Mouse (Mus musculus) limb, embryonic 11.5 days (tissue): ENCODE results near the gene Mpped2. TPM values are rescaled to one million over a fixed set of nuclear protein-coding genes. Genes with fewer than 3 reads are reported as not detected.

ENCODE experiments used
- ATAC-seq: fragments of 200-750 bp; cut with Nextera tagmentation; 2 replicates; pipeline ENCODE4 v1.8.0; 2017; ENCODE audit warnings: low read depth; ENCODE audit not compliant: insufficient number of reproducible peaks, low FRiP score, low TSS enrichment
- DNase-seq: peaks from one replicate; pipeline ENCODE4 v3.0.0-alpha.2; 2015; ENCODE audit warnings: low spot score
- H3K27ac ChIP-seq: fragments of 300-500 bp; sonication (generic); replicated peaks from 2 replicates; pipeline ENCODE4 v1.5.1; 2014; ENCODE audit warnings: low read depth, mild to moderate bottlenecking, low read length
- H3K27me3 ChIP-seq: fragments of 300-500 bp; sonication (generic); 2 replicates; pipeline ENCODE4 v1.6.1; 2014; ENCODE audit warnings: mild to moderate bottlenecking, low read length, mixed read lengths; ENCODE audit not compliant: control insufficient read depth, insufficient read depth
- H3K36me3 ChIP-seq: fragments of 300-500 bp; sonication (generic); 2 replicates; pipeline ENCODE4 v1.6.1; 2014; ENCODE audit warnings: mild to moderate bottlenecking, low read length, moderate library complexity, mixed read lengths; ENCODE audit not compliant: control insufficient read depth, insufficient read depth
- H3K4me1 ChIP-seq: fragments of 300-500 bp; sonication (generic); 2 replicates; pipeline ENCODE4 v1.6.1; 2014; ENCODE audit warnings: low read length, mixed read lengths; ENCODE audit not compliant: control insufficient read depth, insufficient read depth
- H3K4me2 ChIP-seq: fragments of 300-500 bp; sonication (generic); 2 replicates; pipeline ENCODE4 v1.6.1; 2014; ENCODE audit warnings: low read depth, mild to moderate bottlenecking, moderate library complexity; ENCODE audit not compliant: severe bottlenecking
- H3K4me3 ChIP-seq: fragments of 300-500 bp; sonication (generic); 2 replicates; pipeline ENCODE4 v1.5.1; 2014; ENCODE audit warnings: low read depth, low read length
- H3K9ac ChIP-seq: fragments of 300-500 bp; sonication (generic); 2 replicates; pipeline ENCODE4 v1.6.1; 2014; ENCODE audit warnings: mild to moderate bottlenecking, low read length
- H3K9me3 ChIP-seq: fragments of 300-500 bp; sonication (generic); 2 replicates; pipeline ENCODE4 v1.6.1; 2016; ENCODE audit warnings: low read length; ENCODE audit not compliant: control insufficient read depth
- whole genome bisulfite sequencing: fragments of 180-500 bp; shearing (Covaris S2); extraction: QIAGEN DNeasy Blood & Tissue Kit; methylation state at CpG from one replicate; pipeline ENCODE4 v1.1.7; 2014; 5-methylcytosine and 5-hydroxymethylcytosine counted together
- polyA plus RNA-seq: library from polyadenylated mRNA; unstranded; fragments of >200 nt; fragmentation: Nextera tagmentation; extraction: Ambion mirVana; gene quantifications from 2 replicates; pipeline ENCODE4 v1.2.1, GENCODE M21; 2014

Gene Mpped2
- polyA plus RNA-seq, 1 experiment from 2014 or later = 98.0 TPM

GRCm38 (mm10) chr2:106857711-106858110, 164.6 kb downstream of the Mpped2 start:
- DNase-seq = no peak
- ATAC-seq = no peak
- Histone ChIP-seq H3K36me3 (no peaks in the 10 kb centered on the region), H3K27me3 (no peaks in the 10 kb centered on the region), H3K9me3 (no peaks in the 10 kb centered on the region), H3K4me3 (no peak overlapping the region), H3K9ac (no peak overlapping the region), H3K4me2 (no peak overlapping the region), H3K27ac (no peak overlapping the region), H3K4me1 (peaks cover 48% of the 10 kb centered on the region)
- WGBS = 56% methylated on average over 4 of the region's 4 CpGs

GRCm38 (mm10) chr2:106860856-106861679, 168.0 kb downstream of the Mpped2 start:
- H3K27ac ChIP-seq = no peak overlapping the region
- no peaks in the 10 kb centered on the region for H3K36me3 ChIP-seq
- H3K27me3 ChIP-seq = no peaks in the 10 kb centered on the region
- H3K9ac ChIP-seq = no peak overlapping the region
- DNase-seq (no peak), ATAC-seq (no peak)
- 80% methylated on average over 21 of the region's 21 CpGs for whole genome bisulfite sequencing
- peaks cover 25% of the 10 kb centered on the region for H3K4me1 ChIP-seq
- no peak overlapping the region for H3K4me3 ChIP-seq
- H3K4me2 ChIP-seq = no peak overlapping the region
- no peaks in the 10 kb centered on the region for H3K9me3 ChIP-seq

- no peaks in the 10 kb centered on the region for H3K9me3 ChIP-seq
- no peak overlapping the region for H3K4me3 ChIP-seq
- H3K9ac ChIP-seq = no peak overlapping the region
- H3K27ac ChIP-seq = no peak overlapping the region
- no peaks in the 10 kb centered on the region for H3K27me3 ChIP-seq
- H3K36me3 ChIP-seq = no peaks in the 10 kb centered on the region
- WGBS = 83% methylated on average over 11 of the region's 11 CpGs
- no peak for DNase-seq
- no peak overlapping the region for H3K4me2 ChIP-seq
- H3K4me1 ChIP-seq = peaks cover 9% of the 10 kb centered on the region; the same call in 1 of the 2 replicates
- no peak for ATAC-seq
Measured at GRCm38 (mm10) chr2:106863050-106863653, 170.1 kb downstream of the Mpped2 start.

DNA sequence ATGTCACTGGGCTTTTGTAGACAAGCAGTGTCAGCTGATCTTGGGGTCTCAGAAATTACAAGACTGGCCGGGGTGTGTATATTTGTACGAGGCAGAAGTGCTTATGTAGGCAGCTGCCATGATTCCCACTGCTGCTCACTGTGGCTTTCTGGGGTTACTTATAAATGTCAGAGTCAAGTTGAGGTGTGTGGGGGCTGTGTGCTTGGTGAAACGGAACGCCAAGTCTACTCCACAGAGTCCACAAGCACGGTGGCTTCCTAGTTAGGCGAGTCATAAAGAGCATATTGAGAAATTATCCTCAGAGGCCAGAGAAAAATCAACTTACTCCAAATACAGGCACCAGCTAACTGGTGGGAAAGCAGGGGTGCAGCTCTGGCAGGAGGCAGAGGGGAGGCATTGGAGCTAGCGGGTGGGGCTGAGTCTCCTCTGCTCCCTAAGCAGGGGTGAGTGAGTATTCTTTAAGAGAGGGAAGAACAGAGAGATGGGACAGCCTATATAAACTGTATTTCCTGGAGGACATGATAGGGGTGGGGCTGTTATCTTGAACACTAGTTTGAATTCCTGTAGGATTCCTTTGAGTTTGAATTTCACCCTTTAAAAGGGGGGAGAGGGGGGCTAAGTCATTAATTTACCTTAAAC, 172.2 kb downstream of the Mpped2 start:
- Histone ChIP-seq H3K36me3 (no peaks in the 10 kb centered on the region), H3K4me2 (no peak overlapping the region), H3K4me1 (peaks cover 3% of the 10 kb centered on the region; the same call in 1 of the 2 replicates), H3K4me3 (no peak overlapping the region), H3K9me3 (no peaks in the 10 kb centered on the region), H3K27ac (no peak overlapping the region), H3K27me3 (no peaks in the 10 kb centered on the region), H3K9ac (no peak overlapping the region)
- DNase-seq (no peak), ATAC-seq (no peak)
- WGBS = 85% methylated on average over 7 of the region's 7 CpGs

- ATAC-seq (no peak), DNase-seq (no peak)
- 57% methylated on average over 5 of the region's 5 CpGs for WGBS
Measured at GRCm38 (mm10) chr2:106866303-106866702, 173.2 kb downstream of the Mpped2 start.

DNA sequence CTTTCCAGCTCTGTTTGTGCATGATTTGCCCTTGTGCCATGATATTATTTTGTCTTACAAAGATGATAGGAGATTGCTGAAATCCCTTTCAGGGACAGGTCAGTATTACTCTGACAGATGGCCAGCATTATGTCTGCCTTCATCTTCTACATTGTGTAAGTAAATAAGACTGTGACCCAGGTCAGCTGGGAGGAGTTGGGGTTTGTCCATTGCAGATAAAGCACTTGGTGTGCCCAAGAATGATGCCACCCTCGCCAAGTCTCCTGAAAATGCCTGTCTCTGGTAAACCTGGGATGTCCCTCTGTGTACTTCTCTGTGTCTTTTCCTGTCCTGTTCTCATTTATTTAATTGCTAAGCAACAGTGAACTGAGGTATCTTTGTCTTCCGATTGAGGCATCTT, 177.8 kb downstream of the Mpped2 start:
- Histone ChIP-seq H3K4me1 (no peaks in the 10 kb centered on the region), H3K4me2 (no peak overlapping the region), H3K27me3 (no peaks in the 10 kb centered on the region), H3K27ac (no peak overlapping the region), H3K9me3 (no peaks in the 10 kb centered on the region), H3K4me3 (no peak overlapping the region), H3K9ac (no peak overlapping the region), H3K36me3 (no peaks in the 10 kb centered on the region)
- no peak for DNase-seq
- 97% methylated on average over 2 of the region's 2 CpGs for WGBS
- no peak for ATAC-seq

More at GRCm38 (mm10) chr2:106866303-106866702, 173.2 kb downstream of the Mpped2 start:
- H3K9ac ChIP-seq = no peak overlapping the region
- no peaks in the 10 kb centered on the region for H3K36me3 ChIP-seq
- H3K27ac ChIP-seq = no peak overlapping the region
- no peaks in the 10 kb centered on the region for H3K27me3 ChIP-seq
- no peaks in the 10 kb centered on the region; the same call in 1 of the 2 replicates for H3K4me1 ChIP-seq
- H3K4me2 ChIP-seq = no peak overlapping the region
- no peaks in the 10 kb centered on the region for H3K9me3 ChIP-seq
- no peak overlapping the region for H3K4me3 ChIP-seq

DNA sequence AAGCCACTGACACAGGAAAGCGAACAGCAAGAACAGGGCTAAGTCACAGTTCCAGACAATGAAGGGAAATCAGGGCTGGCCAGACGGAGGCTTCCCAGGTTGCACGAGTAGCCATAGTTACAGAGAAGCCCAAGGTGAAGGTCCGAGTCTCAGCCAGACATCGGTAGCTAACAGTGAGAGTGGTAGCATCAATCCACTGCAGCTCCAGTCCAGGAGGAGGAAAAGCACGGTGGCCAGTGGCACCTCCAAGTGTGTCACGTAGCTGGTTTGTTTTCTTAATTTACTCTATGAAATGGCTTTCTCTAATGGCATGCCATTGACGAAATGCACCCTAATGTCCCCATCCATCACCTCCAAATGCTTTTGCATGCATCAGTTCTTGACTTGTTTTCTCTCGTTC, 180.1 kb downstream of the Mpped2 start:
- Histone ChIP-seq H3K27me3 (no peaks in the 10 kb centered on the region), H3K4me1 (no peaks in the 10 kb centered on the region), H3K9me3 (no peaks in the 10 kb centered on the region), H3K36me3 (no peaks in the 10 kb centered on the region), H3K27ac (no peak overlapping the region), H3K9ac (no peak overlapping the region), H3K4me3 (no peak overlapping the region), H3K4me2 (no peak overlapping the region)
- WGBS = 85% methylated on average over 9 of the region's 9 CpGs
- DNase-seq (no peak), ATAC-seq (no peak)

DNA sequence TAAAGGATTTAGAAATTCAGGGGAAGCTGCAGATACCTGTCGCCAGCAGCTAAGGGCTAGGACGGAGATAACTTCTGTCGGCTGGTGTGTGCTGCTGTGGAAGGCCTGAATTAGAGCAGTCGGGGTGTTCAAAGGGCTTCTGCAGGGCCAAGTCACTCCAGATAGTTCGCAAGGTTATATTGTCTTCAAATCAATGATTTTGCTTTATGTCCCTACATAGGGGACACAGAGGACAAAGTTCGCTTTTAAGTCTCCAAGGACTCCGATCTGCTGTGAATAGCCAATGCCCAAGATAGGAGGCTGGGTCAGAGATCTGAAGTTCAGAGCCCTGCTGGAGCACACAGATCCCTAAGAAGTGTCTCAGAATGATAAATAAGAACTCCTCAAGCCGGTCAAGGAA, 190.3 kb downstream of the Mpped2 start:
- 58% methylated on average over 8 of the region's 8 CpGs for WGBS
- Histone ChIP-seq H3K4me2 (no peak overlapping the region), H3K4me3 (no peak overlapping the region), H3K36me3 (no peaks in the 10 kb centered on the region), H3K9me3 (no peaks in the 10 kb centered on the region), H3K4me1 (no peaks in the 10 kb centered on the region), H3K9ac (no peak overlapping the region), H3K27ac (no peak overlapping the region), H3K27me3 (no peaks in the 10 kb centered on the region)
- ATAC-seq (no peak), DNase-seq (peak; percentile 20)
